Mouse (Mus musculus) bone marrow macrophage, adult 2 months (primary cell): ENCODE measurements around the gene Hnrnpk.

Experiments used
- CTCF ChIP-seq: IDR thresholded peaks from 2 replicates; pipeline ENCODE4 v1.5.1; 2012; ENCODE audit warnings: low read depth, mild to moderate bottlenecking, low read length, moderate library complexity
- POLR2A ChIP-seq: IDR thresholded peaks from 2 replicates; pipeline ENCODE4 v1.6.1; 2012; ENCODE audit warnings: mild to moderate bottlenecking, low read depth, low read length, borderline replicate concordance

DNA sequence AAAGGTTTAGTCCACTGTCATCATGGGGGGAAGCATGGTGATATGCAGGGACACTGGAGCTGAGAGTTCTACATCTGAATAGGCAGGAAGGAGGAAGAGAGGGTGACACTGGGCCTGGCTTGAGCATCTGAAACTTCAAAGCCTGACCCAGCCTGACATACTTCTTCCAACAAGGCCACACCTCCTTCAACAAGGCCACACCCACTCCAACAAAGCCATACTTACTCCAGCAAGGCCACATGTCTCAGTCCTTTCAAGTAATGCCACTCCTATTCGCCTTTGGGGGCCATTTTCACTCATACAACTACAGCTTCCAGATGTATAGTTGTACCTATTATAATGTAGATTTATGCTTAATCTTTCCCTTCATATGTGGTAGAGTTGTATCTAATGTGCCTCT, 35.5 kb downstream of the Hnrnpk start:
- TF ChIP-seq CTCF (no peak), POLR2A (no peak)
